Mouse (Mus musculus) urinary bladder, postnatal 14 days (tissue): ENCODE results near the gene Slc9a6.

Experiments used
- DNase-seq: peaks from one replicate; pipeline ENCODE4 v3.0.0; 2021; ENCODE audit warnings: low spot score

Gene Slc9a6

GRCm38 (mm10) chrX:56665226-56665973 lies 55.8 kb downstream of the Slc9a6 start:
- DNase-seq: peak; percentile 9

GRCm38 (mm10) chrX:56667296-56667695 lies 57.7 kb downstream of the Slc9a6 start:
- DNase-seq: no peak

- DNase-seq: no peak
These were observed 58.5 kb downstream of the Slc9a6 start for GRCm38 (mm10) chrX:56668051-56668450.

- no peak for DNase-seq
These were observed 58.9 kb downstream of the Slc9a6 start for GRCm38 (mm10) chrX:56668501-56668900.

- DNase-seq: no peak
These were observed 66.0 kb downstream of the Slc9a6 start for GRCm38 (mm10) chrX:56675556-56675955.

GRCm38 (mm10) chrX:56677736-56678135 lies 68.2 kb downstream of the Slc9a6 start:
- no peak for DNase-seq

GRCm38 (mm10) chrX:56679066-56679465 lies 69.5 kb downstream of the Slc9a6 start:
- no peak for DNase-seq

GRCm38 (mm10) chrX:56682156-56682720 lies 72.7 kb downstream of the Slc9a6 start:
- no peak for DNase-seq

- DNase-seq: peak; percentile 4
These were observed 74.0 kb downstream of the Slc9a6 start for GRCm38 (mm10) chrX:56683521-56683920.

- no peak for DNase-seq
These were observed 83.0 kb downstream of the Slc9a6 start for GRCm38 (mm10) chrX:56692554-56692953.

GRCm38 (mm10) chrX:56694539-56694938 lies 85.0 kb downstream of the Slc9a6 start:
- no peak for DNase-seq

GRCm38 (mm10) chrX:56697199-56697780 lies 87.7 kb downstream of the Slc9a6 start:
- no peak for DNase-seq

GRCm38 (mm10) chrX:56697886-56698285 lies 88.3 kb downstream of the Slc9a6 start:
- peak; percentile 6 for DNase-seq

GRCm38 (mm10) chrX:56701261-56701660 lies 91.7 kb downstream of the Slc9a6 start:
- DNase-seq: no peak

GRCm38 (mm10) chrX:56703965-56704562 lies 94.5 kb downstream of the Slc9a6 start:
- DNase-seq: no peak

- DNase-seq: no peak
These were observed 99.2 kb downstream of the Slc9a6 start for GRCm38 (mm10) chrX:56708592-56709370.

GRCm38 (mm10) chrX:56710522-56710921 lies 101.0 kb downstream of the Slc9a6 start:
- no peak for DNase-seq

GRCm38 (mm10) chrX:56712666-56713065 lies 103.1 kb downstream of the Slc9a6 start:
- no peak for DNase-seq
